Mouse (Mus musculus) kidney, postnatal 0 days (tissue): ENCODE measurements around the gene Traf4. TPM values are rescaled to one million over a fixed set of nuclear protein-coding genes. Genes with fewer than 3 reads are reported as not detected.

Experiments
- ATAC-seq: fragments of 200-750 bp; cut with Nextera tagmentation; replicated peaks from 2 replicates; pipeline ENCODE4 v1.8.0; 2017; ENCODE audit warnings: low read depth, moderate number of reproducible peaks, moderate TSS enrichment, moderate library complexity; ENCODE audit not compliant: low FRiP score
- DNase-seq: peaks from one replicate; pipeline ENCODE4 v3.0.0-alpha.2; 2016; ENCODE audit warnings: low spot score
- H3K27ac ChIP-seq: fragments of 300-500 bp; sonication (generic); 2 replicates; pipeline ENCODE4 v1.5.1; 2014; ENCODE audit warnings: mild to moderate bottlenecking
- H3K27me3 ChIP-seq: fragments of 300-500 bp; sonication (generic); 2 replicates; pipeline ENCODE4 v1.6.1; 2014; ENCODE audit warnings: low read length, mixed read lengths; ENCODE audit not compliant: insufficient read depth
- H3K36me3 ChIP-seq: fragments of 300-500 bp; sonication (generic); 2 replicates; pipeline ENCODE4 v1.6.1; 2014; ENCODE audit warnings: low read length, mixed read lengths; ENCODE audit not compliant: insufficient read depth
- H3K4me1 ChIP-seq: fragments of 300-500 bp; sonication (generic); replicated peaks from 2 replicates; pipeline ENCODE4 v1.6.1; 2014; ENCODE audit warnings: antibody characterized with exemption, low read length, mixed read lengths; ENCODE audit not compliant: insufficient read depth
- H3K4me2 ChIP-seq: fragments of 300-500 bp; sonication (generic); 2 replicates; pipeline ENCODE4 v1.6.1; 2014; ENCODE audit warnings: mild to moderate bottlenecking, low read length, moderate library complexity, mixed read lengths
- H3K4me3 ChIP-seq: fragments of 300-500 bp; sonication (generic); replicated peaks from 2 replicates; pipeline ENCODE4 v1.5.1; 2014; ENCODE audit warnings: low read depth, low read length
- H3K9ac ChIP-seq: fragments of 300-500 bp; sonication (generic); 2 replicates; pipeline ENCODE4 v1.6.1; 2014; ENCODE audit warnings: low read depth, low read length
- H3K9me3 ChIP-seq: fragments of 300-500 bp; sonication (generic); replicated peaks from 2 replicates; pipeline ENCODE4 v1.6.1; 2016; ENCODE audit warnings: low read length, inconsistent platforms, mixed read lengths
- CTCF ChIP-seq: IDR thresholded peaks from 2 replicates; pipeline ENCODE4 v1.5.1; 2016; ENCODE audit warnings: antibody characterized with exemption, low read depth, mild to moderate bottlenecking, moderate library complexity
- WGBS: fragments of 180-500 bp; shearing (Covaris S2); extraction: QIAGEN DNeasy Blood & Tissue Kit; methylation state at CpG from one replicate; pipeline ENCODE4 v1.1.7; 2014; 5-methylcytosine and 5-hydroxymethylcytosine counted together
- microRNA-seq: library from miRNA; unstranded; fragments of <30 nt; microRNA quantifications from one replicate; pipeline ENCODE4, GENCODE M21; 2016
- polyA plus RNA-seq: library from polyadenylated mRNA; unstranded; fragments of >200 nt; fragmentation: Nextera tagmentation; extraction: Ambion mirVana; gene quantifications from 2 replicates; pipeline ENCODE4 v1.2.1, GENCODE M21; 2015

The Traf4 gene
- polyA plus RNA-seq, 1 experiment from 2014 or later: 79.6 TPM

DNA sequence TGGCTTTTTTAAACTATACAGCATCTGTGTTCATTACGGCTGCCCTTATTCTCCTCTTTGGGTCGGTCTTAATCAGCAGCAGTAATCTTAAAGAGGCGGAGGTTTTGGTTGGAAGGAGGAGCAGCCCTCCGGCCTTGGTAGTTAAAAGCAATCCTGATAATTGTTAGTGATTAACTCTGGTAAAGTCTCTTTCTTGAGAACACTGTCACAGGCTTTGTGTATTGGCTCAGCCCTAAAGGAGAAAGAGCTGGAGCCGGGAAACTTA, 49.3 kb downstream of the Traf4 start:
- Histone ChIP-seq H3K9me3 (no peaks in the 10 kb centered on the region), H3K4me2 (peak overlapping the region; percentile 81), H3K36me3 (no peaks in the 10 kb centered on the region), H3K27ac (peak overlapping the region; percentile 81), H3K4me1 (peaks cover 9% of the 10 kb centered on the region; the same call in 1 of the 2 replicates), H3K9ac (peak overlapping the region; percentile 69), H3K27me3 (no peaks in the 10 kb centered on the region), H3K4me3 (peak overlapping the region; percentile 70)
- ATAC-seq (no peak), DNase-seq (no peak)
- 16% methylated on average over 5 of the region's 5 CpGs for WGBS
- TF ChIP-seq CTCF: no peak

DNA sequence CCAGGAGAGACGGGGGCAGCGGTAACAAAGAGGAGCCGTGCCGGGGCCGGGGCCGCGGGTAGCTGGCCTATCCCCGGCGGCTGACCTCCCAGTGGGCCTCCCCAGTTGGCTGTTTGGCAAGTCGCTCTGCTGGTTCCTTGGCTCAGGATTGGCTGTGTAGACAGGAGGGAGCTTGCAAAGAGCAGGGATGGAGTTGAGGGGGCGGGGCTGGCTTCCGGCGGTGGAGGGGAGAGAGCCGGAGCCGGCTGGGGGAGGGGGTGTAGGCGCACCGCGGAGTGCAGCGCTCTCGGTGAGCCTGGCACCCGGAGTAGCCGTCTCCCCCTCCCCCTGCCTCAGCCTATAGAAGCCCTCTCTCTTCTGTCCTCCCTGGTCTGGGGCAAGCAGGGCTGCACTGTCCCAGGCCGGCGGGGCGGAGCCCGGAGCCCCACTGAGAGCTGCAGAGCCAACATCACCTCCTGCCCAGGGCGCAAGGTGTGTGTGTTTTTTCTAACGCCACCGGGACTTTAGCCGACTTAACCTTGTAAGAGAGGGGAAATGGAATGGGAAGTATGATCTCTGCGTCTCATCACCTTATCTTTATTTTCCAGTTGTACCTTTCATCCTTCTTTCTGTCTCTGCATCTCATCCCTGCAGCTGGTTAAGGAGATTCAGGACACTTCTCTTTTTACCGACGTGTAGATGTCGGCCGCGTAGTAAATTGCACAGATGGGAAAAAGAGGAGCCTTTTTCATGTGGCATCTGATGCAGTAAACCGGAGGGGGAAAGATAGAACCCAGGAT, 49.8 kb downstream of the Traf4 start:
- H3K27me3 ChIP-seq: no peaks in the 10 kb centered on the region
- TF ChIP-seq CTCF: no peak
- ATAC-seq (peak; percentile 100), DNase-seq (peak; percentile 99)
- no peaks in the 10 kb centered on the region for H3K36me3 ChIP-seq
- peak overlapping the region; percentile 84 for H3K27ac ChIP-seq
- peak overlapping the region; percentile 81 for H3K4me2 ChIP-seq
- peak overlapping the region; percentile 69 for H3K9ac ChIP-seq
- H3K9me3 ChIP-seq: no peaks in the 10 kb centered on the region
- WGBS: under 1% methylated on average over 36 of the region's 37 CpGs
- H3K4me1 ChIP-seq: peaks cover 9% of the 10 kb centered on the region; the same call in 1 of the 2 replicates
- H3K4me3 ChIP-seq: peak overlapping the region; percentile 70

DNA sequence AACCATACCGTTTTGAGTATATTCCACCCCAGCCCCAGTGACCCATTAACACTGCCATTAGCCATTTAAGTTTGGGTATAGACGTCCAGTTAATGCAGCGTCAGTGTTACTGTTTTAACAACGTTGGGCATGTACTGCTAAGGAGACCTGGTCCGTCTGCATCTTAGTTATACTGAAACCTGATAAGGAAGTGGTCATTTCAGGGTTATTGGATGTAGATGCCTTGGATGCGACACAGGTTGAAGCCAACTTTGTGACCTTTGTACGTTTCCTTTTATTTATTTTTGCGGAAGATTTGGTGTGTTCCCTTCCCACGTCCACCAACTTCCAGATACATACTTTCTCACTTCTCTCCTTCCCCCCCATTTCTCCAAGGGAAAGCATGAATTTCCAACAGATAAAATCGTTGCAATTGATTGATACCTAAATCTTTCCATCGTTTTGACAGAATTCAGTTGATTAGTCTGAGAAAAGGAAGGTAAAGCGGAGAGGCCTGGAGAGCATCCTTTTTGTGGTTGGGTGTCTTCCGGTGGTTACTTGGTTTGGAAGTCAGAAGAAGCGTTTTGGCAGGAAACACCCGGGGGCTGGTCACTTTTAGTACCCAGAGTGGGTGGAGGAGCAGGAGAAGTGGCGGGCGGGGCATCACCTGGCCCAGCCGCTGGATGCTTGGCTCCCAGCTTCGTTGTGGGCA, 50.6 kb downstream of the Traf4 start:
- Histone ChIP-seq H3K4me1 (peaks cover 7% of the 10 kb centered on the region; the same call in 1 of the 2 replicates), H3K27ac (peak overlapping the region; percentile 84; the same call in 1 of the 2 replicates), H3K4me3 (peak overlapping the region; percentile 70), H3K9me3 (no peaks in the 10 kb centered on the region), H3K36me3 (no peaks in the 10 kb centered on the region), H3K4me2 (peak overlapping the region; percentile 81), H3K9ac (peak overlapping the region; percentile 69), H3K27me3 (no peaks in the 10 kb centered on the region)
- TF ChIP-seq CTCF: no peak
- WGBS: 6% methylated on average over 19 of the region's 19 CpGs
- ATAC-seq: no peak
- DNase-seq: peak; percentile 15

DNA sequence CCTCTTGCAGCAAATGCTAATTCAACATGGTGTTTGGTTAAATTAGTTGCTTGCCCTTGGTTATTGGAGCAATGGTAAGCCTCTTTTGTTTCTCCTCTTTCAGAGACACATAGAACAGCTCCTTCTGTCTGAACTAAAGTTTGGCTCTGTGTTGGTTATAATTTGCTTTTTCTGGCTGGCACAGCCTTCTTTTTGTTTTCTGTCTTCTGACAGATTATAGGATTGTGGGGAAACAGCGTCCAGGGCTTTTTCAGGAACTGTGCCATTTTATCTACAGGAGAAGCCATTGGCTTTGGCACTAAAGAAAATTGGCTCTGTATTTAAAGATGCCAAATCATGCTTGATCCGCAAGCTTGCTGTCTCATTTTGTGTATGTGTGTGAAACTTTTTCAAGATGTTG, 51.8 kb downstream of the Traf4 start:
- H3K4me1 ChIP-seq: 0 out of 2 replicates have a peak, but pooled peaks cover 6% of the 10 kb centered on the region
- no peak for DNase-seq
- 95% methylated on average over 2 of the region's 2 CpGs for WGBS

More for the DNA sequence above, 51.8 kb downstream of the Traf4 start:
- no peak overlapping the region for H3K4me3 ChIP-seq
- H3K27ac ChIP-seq: no peak overlapping the region
- H3K9me3 ChIP-seq: no peaks in the 10 kb centered on the region
- no peak for TF ChIP-seq CTCF
- no peak overlapping the region for H3K9ac ChIP-seq
- no peak overlapping the region for H3K4me2 ChIP-seq
- no peaks in the 10 kb centered on the region for H3K36me3 ChIP-seq
- no peaks in the 10 kb centered on the region for H3K27me3 ChIP-seq
- ATAC-seq: no peak

Small RNA genes within 50 kb of the gene (microRNA-seq; reads per million reads assigned to microRNA genes)
- gene Mir7653: not detected

Other genes starting within 250 kb of the Traf4 start
- gene Sez6, start 234.8 kb downstream of the Traf4 start, polyA plus RNA-seq: 0.17 TPM in 1 of 2 replicates, not detected in the other
- 9.3 and 11.1 TPM in 2 replicates for gene Phf12, start 182.8 kb downstream of the Traf4 start, polyA plus RNA-seq
- 13.6 and 15.2 TPM in 2 replicates for gene Dhrs13, start 133.3 kb downstream of the Traf4 start, polyA plus RNA-seq
- gene Flot2, start 127.7 kb downstream of the Traf4 start, polyA plus RNA-seq: 38.5 and 42.4 TPM in 2 replicates
- 25.0 and 26.9 TPM in 2 replicates for gene Eral1, start 85.2 kb downstream of the Traf4 start, polyA plus RNA-seq
- gene Fam222b, start 70.9 kb downstream of the Traf4 start, polyA plus RNA-seq: 13.3 and 13.8 TPM in 2 replicates
- gene Nek8, start 11.1 kb upstream of the Traf4 start, polyA plus RNA-seq: 18.2 and 19.9 TPM in 2 replicates
- gene Tlcd1, start 11.1 kb upstream of the Traf4 start, polyA plus RNA-seq: 43.4 and 46.6 TPM in 2 replicates
- 1,409 and 1,636 TPM in 2 replicates for gene Rpl23a, start 18.0 kb upstream of the Traf4 start, polyA plus RNA-seq
- 129 and 131 TPM in 2 replicates for gene Rab34, start 22.8 kb upstream of the Traf4 start, polyA plus RNA-seq
- gene Proca1, start 27.8 kb upstream of the Traf4 start, polyA plus RNA-seq: 3.1 and 3.2 TPM in 2 replicates
- 104 and 106 TPM in 2 replicates for gene Sdf2, start 80.2 kb upstream of the Traf4 start, polyA plus RNA-seq
- 14.4 and 16.8 TPM in 2 replicates for gene Supt6, start 80.4 kb upstream of the Traf4 start, polyA plus RNA-seq
- 96.3 and 98.2 TPM in 2 replicates for gene 2610507B11Rik, start 96.2 kb upstream of the Traf4 start, polyA plus RNA-seq
- gene BC030499, start 125.3 kb upstream of the Traf4 start, polyA plus RNA-seq: 0.17 TPM in 1 of 2 replicates, not detected in the other
- gene Spag5, start 135.9 kb upstream of the Traf4 start, polyA plus RNA-seq: 12.4 and 14.8 TPM in 2 replicates
- gene Aldoc, start 157.4 kb upstream of the Traf4 start, polyA plus RNA-seq: 12.5 and 13.0 TPM in 2 replicates
- gene Pigs, start 162.8 kb upstream of the Traf4 start, polyA plus RNA-seq: 67.5 and 74.9 TPM in 2 replicates
- gene Unc119, start 177.9 kb upstream of the Traf4 start, polyA plus RNA-seq: 30.4 TPM in 2 replicates
- not detected in 2 replicates for gene Foxn1, start 221.0 kb upstream of the Traf4 start, polyA plus RNA-seq